Mouse (Mus musculus) limb, embryonic 11.5 days (tissue): ENCODE data around the gene Maml3. TPM values are rescaled to one million over a fixed set of nuclear protein-coding genes. Genes with fewer than 3 reads are reported as not detected.

ENCODE experiments used
- ATAC-seq: fragments of 200-750 bp; cut with Nextera tagmentation; 2 replicates; pipeline ENCODE4 v1.8.0; 2017; ENCODE audit warnings: low read depth; ENCODE audit not compliant: insufficient number of reproducible peaks, low FRiP score, low TSS enrichment
- DNase-seq: peaks from one replicate; pipeline ENCODE4 v3.0.0-alpha.2; 2015; ENCODE audit warnings: low spot score
- H3K27ac ChIP-seq: fragments of 300-500 bp; sonication (generic); replicated peaks from 2 replicates; pipeline ENCODE4 v1.5.1; 2014; ENCODE audit warnings: low read depth, mild to moderate bottlenecking, low read length
- H3K27me3 ChIP-seq: fragments of 300-500 bp; sonication (generic); 2 replicates; pipeline ENCODE4 v1.6.1; 2014; ENCODE audit warnings: mild to moderate bottlenecking, low read length, mixed read lengths; ENCODE audit not compliant: control insufficient read depth, insufficient read depth
- H3K36me3 ChIP-seq: fragments of 300-500 bp; sonication (generic); 2 replicates; pipeline ENCODE4 v1.6.1; 2014; ENCODE audit warnings: mild to moderate bottlenecking, low read length, moderate library complexity, mixed read lengths; ENCODE audit not compliant: control insufficient read depth, insufficient read depth
- H3K4me1 ChIP-seq: fragments of 300-500 bp; sonication (generic); 2 replicates; pipeline ENCODE4 v1.6.1; 2014; ENCODE audit warnings: low read length, mixed read lengths; ENCODE audit not compliant: control insufficient read depth, insufficient read depth
- H3K4me2 ChIP-seq: fragments of 300-500 bp; sonication (generic); 2 replicates; pipeline ENCODE4 v1.6.1; 2014; ENCODE audit warnings: low read depth, mild to moderate bottlenecking, moderate library complexity; ENCODE audit not compliant: severe bottlenecking
- H3K4me3 ChIP-seq: fragments of 300-500 bp; sonication (generic); 2 replicates; pipeline ENCODE4 v1.5.1; 2014; ENCODE audit warnings: low read depth, low read length
- H3K9ac ChIP-seq: fragments of 300-500 bp; sonication (generic); 2 replicates; pipeline ENCODE4 v1.6.1; 2014; ENCODE audit warnings: mild to moderate bottlenecking, low read length
- H3K9me3 ChIP-seq: fragments of 300-500 bp; sonication (generic); 2 replicates; pipeline ENCODE4 v1.6.1; 2016; ENCODE audit warnings: low read length; ENCODE audit not compliant: control insufficient read depth
- WGBS: fragments of 180-500 bp; shearing (Covaris S2); extraction: QIAGEN DNeasy Blood & Tissue Kit; methylation state at CpG from one replicate; pipeline ENCODE4 v1.1.7; 2014; 5-methylcytosine and 5-hydroxymethylcytosine counted together
- polyA plus RNA-seq: library from polyadenylated mRNA; unstranded; fragments of >200 nt; fragmentation: Nextera tagmentation; extraction: Ambion mirVana; gene quantifications from 2 replicates; pipeline ENCODE4 v1.2.1, GENCODE M21; 2014

Gene Maml3
- polyA plus RNA-seq, 1 experiment from 2014 or later = 4.3 TPM

DNA sequence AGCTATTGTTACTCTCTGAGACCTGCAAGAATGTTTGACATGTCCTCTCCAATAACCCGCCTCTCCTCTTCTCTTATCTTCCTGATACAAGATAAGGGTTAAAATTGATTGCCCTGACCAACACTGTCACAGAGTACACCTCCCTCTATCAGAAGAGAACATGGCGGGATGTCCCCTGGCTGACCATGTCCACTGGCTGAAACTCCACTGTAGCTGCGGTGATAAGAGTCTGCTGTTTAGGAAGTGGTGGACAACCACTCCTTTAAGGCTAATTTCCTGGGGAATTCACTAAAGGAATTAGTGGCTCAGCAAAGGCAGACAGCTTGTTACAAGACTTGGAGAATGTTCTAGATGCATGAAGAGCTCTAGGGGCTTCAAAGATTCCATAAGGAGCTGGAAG lies 371.2 kb downstream of the Maml3 start:
- Histone ChIP-seq H3K36me3 (no peaks in the 10 kb centered on the region), H3K4me1 (peaks cover 3% of the 10 kb centered on the region; the same call in 1 of the 2 replicates), H3K27ac (no peak overlapping the region), H3K4me2 (no peak overlapping the region), H3K4me3 (no peak overlapping the region), H3K27me3 (peaks cover 14% of the 10 kb centered on the region; the same call in 1 of the 2 replicates), H3K9ac (no peak overlapping the region), H3K9me3 (no peaks in the 10 kb centered on the region)
- no peak for DNase-seq
- WGBS = 85% methylated on average over 3 of the region's 3 CpGs
- ATAC-seq = no peak

DNA sequence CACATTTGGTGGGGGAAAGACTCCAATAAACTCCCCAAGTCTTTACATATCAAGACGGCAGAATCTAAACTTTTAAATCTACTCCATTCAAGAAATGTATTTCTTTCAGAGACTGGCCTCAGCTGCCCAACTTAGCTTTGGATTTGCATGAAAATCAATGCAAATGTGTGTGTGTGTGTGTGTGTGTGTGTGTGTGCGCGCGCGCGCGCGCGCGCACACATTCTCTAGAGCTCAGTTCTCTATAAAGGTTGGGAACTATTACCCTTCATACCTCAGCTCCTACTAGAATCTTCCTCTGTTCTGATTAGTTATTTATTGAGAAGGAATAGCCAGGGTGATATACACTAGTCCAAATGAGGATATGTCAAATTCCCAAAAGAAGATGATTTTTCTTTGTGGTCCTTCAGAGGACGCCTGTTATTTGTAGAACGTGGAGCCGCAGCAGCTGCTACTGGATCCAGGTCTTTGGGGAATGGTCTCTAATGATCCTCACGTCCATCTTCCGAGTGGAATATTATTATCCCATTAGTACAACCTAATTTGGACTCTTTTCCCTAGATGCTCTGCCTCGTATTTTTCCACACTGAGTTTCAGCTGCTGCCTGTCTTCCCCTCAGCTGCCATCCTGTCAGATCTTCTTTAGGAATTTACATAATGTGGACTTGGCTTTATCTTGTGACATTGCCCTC lies 372.8 kb downstream of the Maml3 start:
- Histone ChIP-seq H3K9me3 (no peaks in the 10 kb centered on the region), H3K4me2 (no peak overlapping the region), H3K36me3 (no peaks in the 10 kb centered on the region), H3K4me1 (peaks cover 10% of the 10 kb centered on the region), H3K27me3 (peaks cover 9% of the 10 kb centered on the region; the same call in 1 of the 2 replicates), H3K4me3 (no peak overlapping the region), H3K9ac (no peak overlapping the region), H3K27ac (no peak overlapping the region)
- DNase-seq (no peak), ATAC-seq (no peak)
- WGBS = 94% methylated on average over 16 of the region's 16 CpGs

DNA sequence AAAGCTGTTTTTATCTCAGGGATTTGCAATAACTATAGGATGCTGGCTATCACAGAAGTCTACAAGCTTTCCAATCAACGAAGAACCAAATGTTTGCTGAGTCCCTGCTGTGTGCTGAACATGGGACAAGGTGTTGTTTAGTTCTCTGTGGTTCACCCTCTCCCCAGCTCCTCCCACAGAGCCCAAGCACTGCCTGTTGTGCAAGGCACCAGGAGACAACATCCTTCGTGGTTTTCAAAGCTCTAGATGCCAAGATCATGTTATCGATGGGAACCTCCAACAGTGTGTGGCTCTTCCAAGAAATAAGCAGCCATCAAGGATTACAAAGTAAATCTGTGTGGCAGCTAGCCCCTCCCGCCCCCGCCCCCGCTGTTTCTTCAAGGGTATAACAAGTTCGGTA lies 374.2 kb downstream of the Maml3 start:
- no peak for ATAC-seq
- no peak overlapping the region for H3K4me2 ChIP-seq
- no peak overlapping the region for H3K9ac ChIP-seq
- no peak overlapping the region for H3K27ac ChIP-seq
- no peaks in the 10 kb centered on the region for H3K9me3 ChIP-seq
- no peak for DNase-seq
- H3K27me3 ChIP-seq = no peaks in the 10 kb centered on the region; the same call in 1 of the 2 replicates
- no peak overlapping the region for H3K4me3 ChIP-seq
- peaks cover 10% of the 10 kb centered on the region for H3K4me1 ChIP-seq
- no peaks in the 10 kb centered on the region for H3K36me3 ChIP-seq
- 91% methylated on average over 7 of the region's 7 CpGs for WGBS

DNA sequence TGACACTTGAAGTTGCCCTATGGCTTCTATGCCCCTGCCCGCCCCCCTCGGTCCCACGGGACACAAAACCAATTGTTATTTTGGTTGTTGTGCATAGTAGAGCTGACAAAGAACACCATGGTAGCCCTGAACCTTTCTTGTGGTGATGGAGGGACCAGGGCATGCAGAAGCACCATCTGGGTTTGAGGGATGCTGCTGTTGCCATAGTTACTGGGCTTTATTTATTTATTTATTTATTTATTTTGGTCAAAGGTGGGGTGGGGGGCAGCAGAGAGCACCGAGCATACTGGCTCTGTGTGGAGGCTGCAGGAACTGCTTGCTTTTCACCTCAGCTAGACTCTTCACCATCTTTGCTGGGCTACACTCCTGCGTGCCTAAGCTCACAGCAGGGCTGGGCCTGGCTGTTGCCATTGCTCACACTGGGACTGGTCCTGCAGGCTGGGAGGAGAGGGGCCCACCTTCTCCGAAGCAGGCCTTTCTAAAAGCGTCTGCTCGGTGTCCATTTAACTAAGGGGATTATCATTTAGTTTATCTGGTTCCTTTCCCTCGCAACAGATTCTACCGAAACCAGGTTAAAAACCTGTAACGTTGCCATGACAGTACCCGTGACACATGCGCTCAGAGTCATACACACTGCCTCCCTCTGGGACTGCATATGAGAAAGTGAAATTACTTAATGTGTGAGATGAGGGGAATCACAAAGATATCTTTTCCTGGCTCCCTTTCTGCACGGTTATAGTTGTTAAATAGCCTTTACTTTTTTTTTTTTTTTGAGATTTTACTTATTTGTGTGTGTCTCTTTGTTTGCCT lies 375.6 kb downstream of the Maml3 start:
- Histone ChIP-seq H3K4me2 (no peak overlapping the region), H3K4me3 (no peak overlapping the region), H3K36me3 (no peaks in the 10 kb centered on the region), H3K9ac (no peak overlapping the region), H3K27ac (no peak overlapping the region), H3K27me3 (no peaks in the 10 kb centered on the region), H3K9me3 (no peaks in the 10 kb centered on the region), H3K4me1 (peaks cover 10% of the 10 kb centered on the region)
- ATAC-seq (no peak), DNase-seq (no peak)
- WGBS = 73% methylated on average over 14 of the region's 14 CpGs

DNA sequence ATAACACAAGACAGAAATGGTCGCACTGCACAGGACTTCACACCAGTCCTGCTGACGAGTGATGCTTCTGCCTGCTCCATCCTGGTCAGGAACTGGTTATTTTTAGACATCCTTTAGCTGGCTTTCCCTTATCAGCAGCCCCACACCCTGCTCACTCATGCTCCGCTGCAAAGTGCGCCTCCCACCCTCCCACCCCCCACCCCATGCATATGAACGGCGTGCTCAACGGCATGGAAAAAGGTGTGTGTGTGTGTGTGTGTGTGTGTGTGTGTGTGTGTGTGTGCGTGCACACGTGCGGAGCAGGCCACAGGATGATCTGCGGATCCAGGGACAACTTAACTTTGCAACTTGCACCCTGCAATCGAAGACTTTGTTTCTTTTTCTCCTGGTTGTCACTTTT lies 376.4 kb downstream of the Maml3 start:
- Histone ChIP-seq H3K9me3 (no peaks in the 10 kb centered on the region), H3K27me3 (no peaks in the 10 kb centered on the region), H3K4me3 (no peak overlapping the region), H3K9ac (no peak overlapping the region), H3K36me3 (no peaks in the 10 kb centered on the region), H3K4me2 (no peak overlapping the region), H3K4me1 (peaks cover 10% of the 10 kb centered on the region), H3K27ac (no peak overlapping the region)
- 75% methylated on average over 12 of the region's 12 CpGs for WGBS
- no peak for DNase-seq
- ATAC-seq = no peak

DNA sequence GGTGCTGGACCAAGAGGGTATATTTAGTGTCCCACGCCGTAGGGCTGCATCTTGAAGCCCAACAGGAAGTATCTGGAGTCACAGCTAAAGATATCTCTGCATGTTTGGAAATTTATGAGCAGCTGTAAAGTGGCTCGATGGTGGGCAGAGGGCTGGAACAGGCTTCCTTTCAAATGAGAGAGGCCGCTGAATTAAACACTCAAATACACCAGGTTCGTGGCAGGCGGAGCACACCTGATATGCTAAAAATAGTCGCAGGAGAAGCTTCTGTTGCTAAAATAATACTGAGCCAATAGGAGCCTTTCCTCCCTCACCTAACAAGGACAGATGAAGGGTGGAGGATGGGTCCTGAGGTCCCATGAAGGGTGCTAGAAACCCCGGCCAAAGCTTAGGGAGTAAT lies 376.9 kb downstream of the Maml3 start:
- Histone ChIP-seq H3K9ac (no peak overlapping the region), H3K4me2 (no peak overlapping the region), H3K27ac (no peak overlapping the region), H3K36me3 (no peaks in the 10 kb centered on the region), H3K4me3 (no peak overlapping the region), H3K4me1 (peaks cover 10% of the 10 kb centered on the region), H3K9me3 (no peaks in the 10 kb centered on the region), H3K27me3 (no peaks in the 10 kb centered on the region)
- ATAC-seq (no peak), DNase-seq (no peak)
- WGBS = 33% methylated on average over 8 of the region's 8 CpGs

DNA sequence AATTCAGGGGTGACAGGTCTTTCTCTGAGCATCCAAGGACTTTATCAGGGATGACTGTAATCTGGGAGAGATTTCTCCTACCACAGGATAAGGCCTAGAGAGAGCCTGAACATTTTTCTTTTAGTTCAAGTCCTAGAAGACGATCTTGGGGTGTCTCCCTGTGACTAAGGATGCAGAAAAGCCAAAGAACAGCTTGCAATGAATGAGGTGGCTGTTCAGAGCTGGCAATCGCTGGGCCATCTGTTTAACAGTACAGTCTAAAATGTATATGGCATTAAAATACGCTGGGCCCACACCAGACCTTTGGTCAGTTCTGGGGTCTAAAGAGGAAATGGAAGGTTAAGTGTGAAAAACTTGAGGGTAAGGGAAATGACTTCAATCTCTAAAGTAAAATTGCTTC lies 377.4 kb downstream of the Maml3 start:
- no peaks in the 10 kb centered on the region for H3K36me3 ChIP-seq
- no peak overlapping the region for H3K27ac ChIP-seq
- no peaks in the 10 kb centered on the region for H3K9me3 ChIP-seq
- no peak overlapping the region for H3K4me3 ChIP-seq
- no peaks in the 10 kb centered on the region for H3K27me3 ChIP-seq
- no peak for DNase-seq
- H3K4me2 ChIP-seq = no peak overlapping the region
- no peak for ATAC-seq
- H3K4me1 ChIP-seq = peaks cover 10% of the 10 kb centered on the region
- no peak overlapping the region for H3K9ac ChIP-seq
- WGBS = 58% methylated on average over 3 of the region's 3 CpGs

DNA sequence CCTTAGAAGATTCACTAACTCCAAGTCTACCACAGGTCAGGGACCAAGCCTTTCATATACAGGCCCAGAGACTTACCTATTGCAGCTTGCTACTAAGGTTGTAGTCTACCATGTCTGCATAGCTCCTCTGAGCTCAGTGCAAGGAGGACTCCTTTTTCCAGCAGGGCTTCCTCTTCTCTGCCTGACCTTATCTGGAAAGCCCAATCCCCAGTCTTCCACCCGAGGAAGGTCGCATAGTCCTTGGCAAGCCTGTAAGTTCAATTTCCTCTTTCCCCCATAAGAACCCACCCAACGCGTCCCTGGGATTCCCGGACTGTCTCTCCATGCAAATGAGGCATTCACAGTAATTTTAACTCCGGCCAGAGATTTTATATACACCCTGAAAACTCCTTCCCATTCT lies 378.6 kb downstream of the Maml3 start:
- H3K4me3 ChIP-seq = no peak overlapping the region
- H3K36me3 ChIP-seq = no peaks in the 10 kb centered on the region
- no peak overlapping the region for H3K9ac ChIP-seq
- DNase-seq (no peak), ATAC-seq (no peak)
- peaks cover 10% of the 10 kb centered on the region for H3K4me1 ChIP-seq
- H3K9me3 ChIP-seq = no peaks in the 10 kb centered on the region
- H3K4me2 ChIP-seq = no peak overlapping the region
- no peak overlapping the region for H3K27ac ChIP-seq
- 89% methylated on average over 6 of the region's 6 CpGs for WGBS
- H3K27me3 ChIP-seq = no peaks in the 10 kb centered on the region
